Mouse (Mus musculus): ENCODE results near the gene Gm42791.
A peak's percentile ranks its signal among the peaks of the same experiment; 100 is the strongest.

Gm42791 gene

GRCm38 (mm10) chr5:148873116-148873515 lies 121.8 kb downstream of the Gm42791 start:
- no peak for DNase-seq (ENCODE audit: low spot score)

- no peak for DNase-seq (ENCODE audit: low spot score)
Measured at GRCm38 (mm10) chr5:148869583-148869982, 125.4 kb downstream of the Gm42791 start.

- no peak for DNase-seq (ENCODE audit: low spot score)
Measured at GRCm38 (mm10) chr5:148867766-148868165, 127.2 kb downstream of the Gm42791 start.

GRCm38 (mm10) chr5:148867171-148867570 lies 127.8 kb downstream of the Gm42791 start:
- DNase-seq (ENCODE audit: low spot score), result no peak

GRCm38 (mm10) chr5:148866571-148866970 lies 128.4 kb downstream of the Gm42791 start:
- DNase-seq (ENCODE audit: low spot score), result no peak

GRCm38 (mm10) chr5:148863409-148863808 lies 131.5 kb downstream of the Gm42791 start:
- DNase-seq (ENCODE audit: low spot score), result no peak

GRCm38 (mm10) chr5:148862853-148863252 lies 132.1 kb downstream of the Gm42791 start:
- no peak for DNase-seq (ENCODE audit: low spot score)

- no peak for DNase-seq (ENCODE audit: low spot score)
Measured at GRCm38 (mm10) chr5:148862136-148862535, 132.8 kb downstream of the Gm42791 start.

- peak; percentile 46 for DNase-seq (ENCODE audit: low spot score)
Measured at GRCm38 (mm10) chr5:148857522-148857921, 137.4 kb downstream of the Gm42791 start.

GRCm38 (mm10) chr5:148855047-148855446 lies 139.9 kb downstream of the Gm42791 start:
- DNase-seq (ENCODE audit: low spot score), result no peak

GRCm38 (mm10) chr5:148854166-148854565 lies 140.8 kb downstream of the Gm42791 start:
- no peak for DNase-seq (ENCODE audit: low spot score)

- peak; percentile 66 for DNase-seq (ENCODE audit: low spot score)
Measured at GRCm38 (mm10) chr5:148849516-148849915, 145.4 kb downstream of the Gm42791 start.

GRCm38 (mm10) chr5:148847032-148847431 lies 147.9 kb downstream of the Gm42791 start:
- no peak for DNase-seq (ENCODE audit: low spot score)
